Mouse (Mus musculus): ENCODE data around the gene Gm49661.

Gm49661 gene

DNA sequence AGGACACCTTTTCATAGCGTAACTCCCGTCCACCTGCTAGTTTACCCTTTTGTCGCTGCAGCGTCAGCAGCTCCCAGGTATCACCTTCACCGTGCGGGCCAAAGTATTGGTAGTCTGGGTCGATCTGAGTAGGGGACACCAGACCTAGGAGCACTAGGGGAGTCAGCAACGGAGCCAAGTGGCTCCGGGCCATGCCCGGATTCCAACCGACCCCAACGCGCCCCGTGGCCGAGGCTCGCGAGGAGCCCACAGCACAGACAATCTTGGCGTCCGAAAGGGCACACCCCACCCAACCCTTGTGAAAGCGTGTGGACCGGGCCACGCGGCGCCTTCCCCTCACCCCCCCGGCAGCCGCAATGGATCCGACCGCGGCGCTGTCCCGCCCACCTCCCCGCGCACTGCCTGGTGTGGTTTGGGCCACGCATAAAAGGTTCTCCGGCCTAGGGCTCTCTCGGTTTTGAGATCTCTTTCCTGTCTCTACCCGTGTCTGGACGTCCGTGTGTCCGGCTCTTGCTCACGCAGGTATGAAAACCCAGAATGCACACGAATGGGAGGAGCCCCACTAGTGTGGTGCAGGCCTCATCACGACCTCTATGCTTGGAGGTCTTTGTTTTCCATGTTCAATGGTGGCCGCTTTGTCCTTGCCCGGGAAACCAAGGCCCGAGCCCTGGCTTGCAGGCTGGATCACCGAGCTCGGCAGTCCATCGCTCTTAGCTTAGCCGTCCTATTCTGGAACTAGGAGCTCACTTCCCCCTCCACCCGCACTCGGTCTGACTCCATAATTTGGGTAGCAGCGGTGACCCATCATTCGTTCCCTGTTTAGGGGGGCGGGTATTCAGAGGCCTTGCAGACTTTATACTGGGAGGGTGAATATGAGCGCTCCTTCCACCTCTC lies at the start of gene Gm49661, which contains the start of the genes Prdx2 and Rnaseh2a:
Gene Gm49661, minus strand, starts transcription at position 193 of the 894 bp plus-strand sequence.
Gene Prdx2, plus strand, starts transcription at position 347 of the 894 bp plus-strand sequence.
Gene Rnaseh2a, minus strand, starts transcription at position 527 of the 894 bp plus-strand sequence.
- in situ Hi-C loops (cut with MboI, MseI): loop anchor here (5.0 kb wide), 1 partner anchor 108 kb away; no protein-coding TSS in a partner anchor

- in situ Hi-C loops (cut with MboI, MseI): no loop called here
Measured at GRCm38 (mm10) chr8:85017209-85017608, 48.0 kb upstream of the Gm49661 start.

- in situ Hi-C loops (cut with MboI, MseI): no loop called here
Measured at GRCm38 (mm10) chr8:85016724-85017123, 47.5 kb upstream of the Gm49661 start.

DNA sequence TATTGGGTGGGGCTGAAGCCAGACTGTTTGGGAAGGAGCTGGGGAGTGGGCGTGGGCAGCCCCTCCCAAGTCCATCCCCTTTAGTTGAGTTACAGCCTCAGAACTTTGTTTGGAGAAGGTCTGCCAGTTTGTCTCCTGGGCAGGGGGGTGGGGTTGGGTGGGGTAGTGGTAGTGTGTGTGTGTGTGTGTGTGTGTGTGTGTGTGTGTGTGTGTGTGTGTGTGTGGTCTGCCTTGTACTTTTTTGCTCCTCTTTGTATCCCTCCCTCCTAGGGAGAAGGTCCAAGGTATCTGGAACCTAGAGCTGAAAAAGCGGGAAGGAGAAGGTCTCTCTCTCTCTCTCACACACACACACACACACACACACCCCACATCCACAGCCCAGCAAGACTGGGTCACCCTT lies 45.2 kb upstream of the Gm49661 start, which contains the start of gene Best2:
Gene Best2, minus strand, starts transcription at position 101 of the 400 bp plus-strand sequence.
- in situ Hi-C loops (cut with MboI, MseI): no loop called here

DNA sequence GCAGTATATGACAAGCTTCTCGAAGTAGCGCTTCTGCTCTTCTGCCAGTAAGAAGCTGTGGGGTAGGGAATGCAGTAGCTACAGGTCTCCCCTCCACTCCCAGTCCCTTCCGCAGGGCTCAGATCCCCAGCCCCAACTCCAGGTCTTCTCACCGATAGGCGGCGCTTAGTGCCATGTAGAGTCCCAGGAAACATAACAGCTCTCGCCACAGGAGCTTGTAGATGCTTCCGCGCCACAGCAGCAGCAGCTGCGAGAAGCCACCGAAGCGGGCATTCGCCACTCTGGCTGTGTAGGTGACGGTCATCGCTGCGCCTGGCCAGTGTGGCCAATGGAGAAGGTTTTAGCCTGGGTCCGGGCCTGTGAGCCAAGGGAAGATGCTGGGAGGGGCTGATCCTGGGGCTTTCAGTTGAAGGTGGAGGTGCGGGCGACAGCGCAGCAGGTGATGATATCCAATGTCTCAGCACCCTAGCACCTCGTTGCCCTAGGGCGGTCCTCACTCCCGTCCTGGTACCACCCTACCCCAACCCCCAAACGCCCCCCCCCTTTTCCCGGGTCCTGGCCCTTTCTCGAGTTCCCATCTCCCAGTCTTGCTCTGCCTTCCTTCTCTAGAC lies 44.1 kb upstream of the Gm49661 start:
- in situ Hi-C loops (cut with MboI, MseI): no loop called here

DNA sequence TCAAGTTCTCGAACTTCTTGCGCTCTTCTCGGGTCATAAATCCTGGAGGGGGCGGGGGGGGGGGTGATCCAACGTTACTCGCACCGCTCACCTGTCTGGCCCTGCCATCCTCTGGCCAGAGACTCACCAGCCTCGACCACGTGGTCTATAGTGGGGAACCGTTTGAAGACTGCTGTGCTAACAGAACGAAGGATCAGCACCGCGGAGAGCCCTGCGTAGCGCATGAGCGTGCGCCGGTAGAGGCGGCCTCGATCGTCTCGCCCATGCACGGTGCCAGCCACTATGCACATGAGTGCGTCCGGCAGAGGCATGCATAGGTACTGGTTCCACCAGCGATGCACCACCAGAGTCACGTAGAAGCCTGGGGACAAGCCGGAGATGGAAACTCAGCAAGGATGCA lies 42.0 kb upstream of the Gm49661 start:
- in situ Hi-C loops (cut with MboI, MseI): no loop called here

- in situ Hi-C loops (cut with MboI, MseI): no loop called here
Measured at GRCm38 (mm10) chr8:85007686-85008085, 38.5 kb upstream of the Gm49661 start.

- in situ Hi-C loops (cut with MboI, MseI): no loop called here
Measured at GRCm38 (mm10) chr8:84997649-84998295, 28.5 kb upstream of the Gm49661 start.

DNA sequence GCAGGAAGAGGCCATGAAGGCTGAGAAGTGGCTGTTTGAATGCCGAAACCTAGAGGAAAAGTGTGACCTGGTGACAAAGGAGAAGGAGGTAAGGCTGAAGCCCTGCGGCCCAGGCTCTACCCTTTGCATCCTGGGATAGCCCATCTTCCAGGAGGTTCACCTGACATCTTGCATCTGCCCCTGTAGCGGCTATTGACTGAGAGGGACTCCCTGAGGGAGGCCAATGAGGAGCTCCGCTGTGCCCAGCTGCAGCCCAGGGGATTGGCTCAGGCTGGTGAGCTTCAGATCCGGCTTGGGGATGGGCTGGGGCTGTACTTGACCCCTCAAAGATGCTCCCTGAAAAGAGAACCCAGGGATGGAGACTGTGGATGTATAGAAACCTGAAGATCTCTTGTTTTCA lies 27.7 kb upstream of the Gm49661 start:
- in situ Hi-C loops (cut with MboI, MseI): no loop called here

DNA sequence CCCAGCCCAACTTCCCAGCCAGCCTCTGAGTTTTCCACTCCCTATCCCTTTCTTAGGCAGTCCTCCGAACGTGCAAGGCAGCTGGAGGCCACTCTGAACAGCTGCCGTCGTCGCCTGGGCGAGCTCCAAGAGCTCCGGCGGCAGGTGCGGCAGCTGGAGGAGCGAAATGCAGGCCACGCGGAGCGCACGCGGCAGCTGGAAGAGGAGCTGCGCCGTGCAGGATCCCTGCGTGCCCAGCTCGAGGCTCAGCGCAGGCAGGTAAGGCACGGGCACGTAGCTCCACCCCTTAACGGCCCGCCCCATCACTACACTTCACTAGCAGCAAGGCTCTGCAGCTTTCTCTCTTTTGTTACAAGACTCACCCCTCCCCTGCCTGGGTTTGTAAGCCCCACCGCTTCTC lies 26.4 kb upstream of the Gm49661 start:
- in situ Hi-C loops (cut with MboI, MseI): no loop called here

- in situ Hi-C loops (cut with MboI, MseI): no loop called here
Measured at GRCm38 (mm10) chr8:84994375-84994774, 25.1 kb upstream of the Gm49661 start.

DNA sequence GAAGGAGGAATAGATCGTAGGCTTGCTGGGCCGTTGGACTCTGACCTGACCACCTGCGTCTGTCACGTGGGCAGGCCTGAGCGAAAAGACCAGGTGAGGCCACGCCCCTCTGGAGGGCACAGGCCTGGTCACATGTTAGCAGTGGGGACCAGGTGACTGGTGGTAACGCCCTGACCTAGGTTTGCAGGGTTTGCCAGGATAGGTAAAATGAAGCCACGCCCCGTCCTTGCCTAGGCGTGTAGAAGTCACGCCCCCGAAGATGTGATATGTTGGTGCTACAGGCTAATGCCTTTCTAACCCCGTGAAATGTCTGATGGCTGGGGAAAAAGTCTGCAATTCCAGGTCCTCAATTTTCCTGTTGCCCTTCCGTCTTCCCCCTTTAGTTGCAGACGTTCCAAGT lies 21.6 kb upstream of the Gm49661 start:
- in situ Hi-C loops (cut with MboI, MseI): no loop called here

GRCm38 (mm10) chr8:84990349-84990748 lies 21.1 kb upstream of the Gm49661 start, which contains the start of gene Hook2:
Gene Hook2, plus strand, starts transcription at chr8:84990603.
- in situ Hi-C loops (cut with MboI, MseI): no loop called here

- in situ Hi-C loops (cut with MboI, MseI): loop anchor here (10.0 kb wide), 1 partner anchor 1245 kb away; the partner anchor contains the start of gene Adgre5
Measured at GRCm38 (mm10) chr8:84989810-84990209, 20.6 kb upstream of the Gm49661 start.

DNA sequence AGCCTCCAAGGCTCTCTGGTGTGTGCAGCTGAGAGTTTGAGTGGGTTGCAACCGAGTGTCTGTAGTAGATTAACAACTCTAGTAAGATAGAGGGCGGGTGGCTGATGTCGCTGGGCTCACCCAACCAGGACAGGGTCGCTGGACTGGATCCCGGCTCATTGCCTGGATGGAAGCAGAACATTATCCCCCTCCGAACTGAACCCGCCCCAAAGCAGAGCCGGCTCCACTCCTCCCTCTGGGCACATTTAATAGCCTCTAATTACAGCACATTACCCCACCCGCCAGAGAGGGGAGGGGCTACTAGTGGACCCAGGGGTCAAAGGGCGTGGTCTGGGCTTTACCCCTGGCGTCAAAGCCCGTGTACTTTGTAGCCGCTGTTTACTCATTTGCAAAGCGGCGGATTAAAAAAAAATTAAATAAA lies 20.1 kb upstream of the Gm49661 start:
- in situ Hi-C loops (cut with MboI, MseI): loop anchor here (10.0 kb wide), 1 partner anchor 1245 kb away; the partner anchor contains the start of gene Adgre5

GRCm38 (mm10) chr8:84987903-84988302 lies 18.7 kb upstream of the Gm49661 start:
- in situ Hi-C loops (cut with MboI, MseI): loop anchor here (10.0 kb wide), 1 partner anchor 1243 kb away; the partner anchor contains the start of gene Adgre5

DNA sequence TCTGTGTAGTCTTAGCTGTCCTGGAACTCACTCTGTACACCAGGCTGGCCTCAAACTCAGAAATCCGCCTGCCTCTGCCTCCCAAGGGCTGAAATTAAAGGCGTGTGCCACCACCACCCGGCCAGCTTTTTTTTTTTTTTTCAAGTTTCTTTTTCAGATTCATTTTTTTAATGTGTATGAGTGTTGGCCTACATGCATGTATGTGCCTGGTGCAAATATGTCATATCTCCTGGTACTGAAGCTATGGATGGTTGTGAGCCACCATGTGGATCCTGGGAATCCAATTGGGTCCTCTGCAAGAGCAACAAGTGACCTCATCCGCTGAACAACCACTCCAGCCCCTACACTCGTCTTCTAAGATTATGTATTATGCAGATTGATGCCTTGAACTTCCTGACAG lies 18.2 kb upstream of the Gm49661 start:
- in situ Hi-C loops (cut with MboI, MseI): loop anchor here (10.0 kb wide), 1 partner anchor 1243 kb away; the partner anchor contains the start of gene Adgre5

GRCm38 (mm10) chr8:84986379-84986945 lies 17.2 kb upstream of the Gm49661 start:
- in situ Hi-C loops (cut with MboI, MseI): loop anchor here (10.0 kb wide), 1 partner anchor 1242 kb away; the partner anchor contains the start of gene Adgre5

DNA sequence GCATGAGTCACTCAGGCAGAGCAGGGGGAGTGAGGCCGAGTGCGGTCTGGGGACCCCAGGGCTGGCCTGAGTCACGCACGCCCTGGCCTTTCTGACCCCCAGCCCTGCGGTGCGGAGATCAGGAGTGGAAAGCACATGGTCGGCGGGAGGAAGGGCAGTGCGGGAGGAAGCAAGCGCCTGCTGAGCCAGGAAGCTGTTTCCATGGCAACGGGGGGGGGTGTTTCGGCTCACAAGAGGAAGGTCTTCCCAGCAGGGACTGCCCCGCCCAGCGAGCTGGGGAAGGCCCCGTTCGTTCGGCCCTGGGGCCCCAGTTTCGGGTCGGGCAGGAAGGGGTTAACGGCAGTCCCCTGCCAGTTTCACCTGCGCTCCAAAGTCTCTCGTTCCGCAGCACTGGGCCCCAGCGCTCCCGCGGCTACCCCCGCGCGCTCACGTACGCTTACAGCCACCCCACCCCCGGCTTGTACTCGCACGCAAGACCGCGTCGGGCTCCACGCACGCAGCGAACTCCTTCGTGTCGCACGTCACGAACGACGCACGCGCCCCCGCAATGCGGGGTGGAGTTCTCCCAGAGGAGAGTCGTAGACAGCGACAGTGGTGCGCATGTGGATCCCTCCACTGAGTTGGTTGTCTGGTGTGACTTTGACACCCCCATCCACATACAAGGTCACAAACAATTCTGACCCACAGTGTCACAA lies 16.6 kb upstream of the Gm49661 start:
- in situ Hi-C loops (cut with MboI, MseI): loop anchor here (10.0 kb wide), 1 partner anchor 1241 kb away; the partner anchor contains the start of gene Adgre5

DNA sequence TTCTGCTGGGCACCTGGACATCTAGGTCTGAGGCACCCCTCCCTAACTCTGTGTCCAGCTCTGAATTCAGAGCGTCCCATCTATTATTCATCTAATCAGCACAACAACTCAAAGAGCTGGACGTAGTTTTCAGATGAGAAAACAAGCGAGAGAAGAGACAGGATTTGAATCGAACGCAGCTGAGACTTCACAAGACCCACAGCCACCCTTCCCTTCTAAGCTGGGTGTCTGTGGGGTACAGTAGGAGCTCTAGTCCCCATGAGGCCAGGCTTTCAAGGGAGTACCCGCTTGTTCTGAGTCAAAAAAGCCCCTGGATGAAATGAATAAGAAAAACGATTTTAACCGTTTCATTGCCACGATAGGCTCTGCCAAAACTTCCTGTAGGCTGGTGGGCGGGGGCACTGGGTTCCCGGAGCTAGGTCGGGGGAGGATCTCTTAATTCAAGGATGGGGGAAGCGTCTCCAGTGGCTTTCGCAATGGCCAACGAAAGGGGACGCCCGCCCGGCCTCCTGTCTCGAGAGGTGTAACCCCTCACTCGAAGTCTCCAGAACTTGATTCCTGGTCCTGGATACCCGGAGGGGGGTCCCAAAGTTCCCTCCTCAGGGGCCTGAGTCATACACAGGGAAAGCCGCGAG lies 15.9 kb upstream of the Gm49661 start:
- in situ Hi-C loops (cut with MboI, MseI): loop anchor here (10.0 kb wide), 1 partner anchor 1240 kb away; the partner anchor contains the start of gene Adgre5

All from regulatory T cell (primary cell).